Mouse (Mus musculus): Measurements from ENCODE around the gene Adcy5. TPM values are rescaled to one million over a fixed set of nuclear protein-coding genes. Genes with fewer than 3 reads are reported as not detected.

Adcy5 gene
- total and polyA plus RNA-seq, 3 experiments: 47.1 to 56.2 (median 52.9) TPM

DNA sequence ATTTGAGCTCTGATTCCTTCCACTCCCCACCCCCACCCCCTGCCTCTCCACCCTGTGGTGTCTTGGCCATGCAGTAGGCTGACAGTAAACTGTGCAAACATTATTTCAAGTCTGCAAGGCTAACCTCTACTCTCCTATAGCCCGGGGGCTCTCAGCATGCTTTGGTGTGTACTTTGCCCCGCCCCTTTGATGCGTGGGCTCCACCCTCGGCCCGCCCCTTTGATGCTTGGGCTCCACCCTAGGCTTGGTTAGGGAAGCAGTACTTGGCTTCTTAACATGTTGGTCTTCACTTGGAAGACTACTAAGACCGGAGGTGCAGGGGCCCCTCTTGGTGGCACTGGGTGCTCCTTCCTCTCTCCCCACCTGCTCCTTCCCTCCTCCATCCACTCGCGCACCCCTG, 4.9 kb downstream of the Adcy5 start:
- Histone ChIP-seq H3K4me1 (ENCODE audit: control insufficient read depth, insufficient read depth, low read length) (peaks cover 2% of the 10 kb centered on the region; the same call in 1 of the 2 replicates), H3K4me3 (no peak overlapping the region), H3K27ac (no peak overlapping the region), H3K9ac (ENCODE audit: low read depth, low read length) (no peak overlapping the region), H3K36me3 (ENCODE audit: control insufficient read depth, insufficient read depth, low read length) (no peaks in the 10 kb centered on the region), H3K27me3 (ENCODE audit: control insufficient read depth, insufficient read depth, low read length) (peaks cover 1% of the 10 kb centered on the region), H3K79me2 (replicated peaks; ENCODE audit: control insufficient read depth, insufficient read depth, low read length) (no peaks in the 10 kb centered on the region; the same call in 1 of the 2 replicates)
- intact Hi-C loops (cut with DNase I): loop anchor here (2.0 to 10.0 kb wide), 3 partner anchors 15 to 95 kb away; no protein-coding TSS in a partner anchor
- DNase-seq: no peak
- 59% methylated on average over 8 of the region's 8 CpGs for WGBS
- TF ChIP-seq EP300 (IDR thresholded peaks at IDR 0.05; ENCODE audit: insufficient read depth, low read depth, low read length): no peak

DNA sequence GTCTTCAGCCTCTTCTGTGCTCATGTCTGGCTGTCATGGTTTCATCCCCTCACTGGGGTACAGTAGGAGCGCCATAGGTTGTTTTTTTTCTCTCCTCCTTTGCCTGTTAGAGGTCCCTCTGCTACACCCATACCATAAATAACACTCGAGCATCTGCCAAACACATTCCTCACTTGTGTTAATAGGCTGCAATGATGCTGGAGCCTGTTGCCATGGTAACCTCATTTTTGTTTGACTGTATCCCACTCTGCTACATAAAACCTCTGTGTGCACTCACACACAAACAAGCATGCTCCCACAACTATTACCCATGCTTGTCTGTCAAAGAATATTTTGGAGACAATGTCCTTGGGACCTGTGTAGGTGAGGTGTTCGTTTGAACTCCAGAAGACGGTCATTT, 5.3 kb downstream of the Adcy5 start:
- no peak for TF ChIP-seq EP300 (IDR thresholded peaks at IDR 0.05; ENCODE audit: insufficient read depth, low read depth, low read length)
- no peak for TF ChIP-seq CTCF (IDR thresholded peaks at IDR 0.05)
- no peak for TF ChIP-seq POLR2A (IDR thresholded peaks at IDR 0.05; ENCODE audit: insufficient read depth, low read depth, low read length)
- H3K79me2 ChIP-seq (replicated peaks; ENCODE audit: control insufficient read depth, insufficient read depth, low read length): no peaks in the 10 kb centered on the region; the same call in 1 of the 2 replicates
- WGBS: 58% methylated on average over 4 of the region's 4 CpGs
- H3K4me1 ChIP-seq (ENCODE audit: control insufficient read depth, insufficient read depth, low read length): peaks cover 2% of the 10 kb centered on the region; the same call in 1 of the 2 replicates
- H3K9ac ChIP-seq (ENCODE audit: low read depth, low read length): no peak overlapping the region
- no peak overlapping the region for H3K27ac ChIP-seq
- no peaks in the 10 kb centered on the region for H3K36me3 ChIP-seq (ENCODE audit: control insufficient read depth, insufficient read depth, low read length)
- H3K4me3 ChIP-seq: no peak overlapping the region
- intact Hi-C loops (cut with DNase I): loop anchor here (2.0 to 10.0 kb wide), 3 partner anchors 15 to 95 kb away; no protein-coding TSS in a partner anchor
- peaks cover 1% of the 10 kb centered on the region for H3K27me3 ChIP-seq (ENCODE audit: control insufficient read depth, insufficient read depth, low read length)
- DNase-seq: no peak

- H3K27me3 ChIP-seq (ENCODE audit: control insufficient read depth, insufficient read depth, low read length): no peaks in the 10 kb centered on the region
- no peaks in the 10 kb centered on the region for H3K36me3 ChIP-seq (ENCODE audit: control insufficient read depth, insufficient read depth, low read length)
- H3K4me1 ChIP-seq (ENCODE audit: control insufficient read depth, insufficient read depth, low read length): peaks cover 6% of the 10 kb centered on the region; the same call in 1 of the 2 replicates
- TF ChIP-seq POLR2A (IDR thresholded peaks at IDR 0.05; ENCODE audit: insufficient read depth, low read depth, low read length): no peak
- no peak for TF ChIP-seq CTCF (IDR thresholded peaks at IDR 0.05)
- TF ChIP-seq EP300 (IDR thresholded peaks at IDR 0.05; ENCODE audit: insufficient read depth, low read depth, low read length): no peak
- no peak for DNase-seq
- H3K9ac ChIP-seq (ENCODE audit: low read depth, low read length): no peak overlapping the region
- 57% methylated on average over 19 of the region's 19 CpGs for WGBS
- intact Hi-C loops (cut with DNase I): no loop called here
- H3K27ac ChIP-seq: no peak overlapping the region
- H3K4me3 ChIP-seq: no peak overlapping the region
- H3K79me2 ChIP-seq (replicated peaks; ENCODE audit: control insufficient read depth, insufficient read depth, low read length): no peaks in the 10 kb centered on the region; the same call in 1 of the 2 replicates
These were observed 9.9 kb downstream of the Adcy5 start for GRCm38 (mm10) chr16:35164361-35165224.

GRCm38 (mm10) chr16:35165361-35165760, 10.7 kb downstream of the Adcy5 start:
- no peak for DNase-seq
- no peak overlapping the region for H3K9ac ChIP-seq (ENCODE audit: low read depth, low read length)
- intact Hi-C loops (cut with DNase I): no loop called here
- peaks cover 6% of the 10 kb centered on the region; the same call in 1 of the 2 replicates for H3K4me1 ChIP-seq (ENCODE audit: control insufficient read depth, insufficient read depth, low read length)
- H3K27me3 ChIP-seq (ENCODE audit: control insufficient read depth, insufficient read depth, low read length): no peaks in the 10 kb centered on the region
- 79% methylated on average over 6 of the region's 6 CpGs for WGBS
- no peaks in the 10 kb centered on the region for H3K36me3 ChIP-seq (ENCODE audit: control insufficient read depth, insufficient read depth, low read length)
- no peak overlapping the region for H3K27ac ChIP-seq
- TF ChIP-seq CTCF (IDR thresholded peaks at IDR 0.05) (no peak), POLR2A (IDR thresholded peaks at IDR 0.05; ENCODE audit: insufficient read depth, low read depth, low read length) (no peak), EP300 (IDR thresholded peaks at IDR 0.05; ENCODE audit: insufficient read depth, low read depth, low read length) (no peak)
- no peaks in the 10 kb centered on the region; the same call in 1 of the 2 replicates for H3K79me2 ChIP-seq (replicated peaks; ENCODE audit: control insufficient read depth, insufficient read depth, low read length)
- no peak overlapping the region for H3K4me3 ChIP-seq

- TF ChIP-seq EP300 (IDR thresholded peaks at IDR 0.05; ENCODE audit: insufficient read depth, low read depth, low read length) (no peak), CTCF (IDR thresholded peaks at IDR 0.05) (no peak), POLR2A (IDR thresholded peaks at IDR 0.05; ENCODE audit: insufficient read depth, low read depth, low read length) (no peak)
- Histone ChIP-seq H3K4me3 (no peak overlapping the region), H3K4me1 (ENCODE audit: control insufficient read depth, insufficient read depth, low read length) (peaks cover 4% of the 10 kb centered on the region; the same call in 1 of the 2 replicates), H3K27me3 (ENCODE audit: control insufficient read depth, insufficient read depth, low read length) (no peaks in the 10 kb centered on the region), H3K9ac (ENCODE audit: low read depth, low read length) (no peak overlapping the region), H3K27ac (no peak overlapping the region), H3K36me3 (ENCODE audit: control insufficient read depth, insufficient read depth, low read length) (no peaks in the 10 kb centered on the region), H3K79me2 (replicated peaks; ENCODE audit: control insufficient read depth, insufficient read depth, low read length) (no peaks in the 10 kb centered on the region; the same call in 1 of the 2 replicates)
- DNase-seq: no peak
- WGBS: 43% methylated on average over 3 of the region's 3 CpGs
- intact Hi-C loops (cut with DNase I): no loop called here
These were observed 11.1 kb downstream of the Adcy5 start for GRCm38 (mm10) chr16:35165788-35166187.

GRCm38 (mm10) chr16:35169431-35169830, 14.8 kb downstream of the Adcy5 start:
- H3K4me3 ChIP-seq: no peak overlapping the region
- H3K27me3 ChIP-seq (ENCODE audit: control insufficient read depth, insufficient read depth, low read length): no peaks in the 10 kb centered on the region
- intact Hi-C loops (cut with DNase I): no loop called here
- no peaks in the 10 kb centered on the region for H3K36me3 ChIP-seq (ENCODE audit: control insufficient read depth, insufficient read depth, low read length)
- no peak overlapping the region for H3K27ac ChIP-seq
- WGBS: 46% methylated on average over 7 of the region's 7 CpGs
- DNase-seq: peak; percentile 45 to 55
- TF ChIP-seq POLR2A (IDR thresholded peaks at IDR 0.05; ENCODE audit: insufficient read depth, low read depth, low read length): no peak
- TF ChIP-seq EP300 (IDR thresholded peaks at IDR 0.05; ENCODE audit: insufficient read depth, low read depth, low read length): no peak
- TF ChIP-seq CTCF (IDR thresholded peaks at IDR 0.05): no peak
- no peaks in the 10 kb centered on the region; the same call in 1 of the 2 replicates for H3K79me2 ChIP-seq (replicated peaks; ENCODE audit: control insufficient read depth, insufficient read depth, low read length)
- H3K9ac ChIP-seq (ENCODE audit: low read depth, low read length): no peak overlapping the region
- peaks cover 4% of the 10 kb centered on the region; the same call in 1 of the 2 replicates for H3K4me1 ChIP-seq (ENCODE audit: control insufficient read depth, insufficient read depth, low read length)
